Mouse (Mus musculus) cerebellum, postnatal 25 days (tissue): ENCODE data around the gene Plin3.

Experiments used
- DNase-seq, 2 experiments: peaks; one replicate each; pipeline ENCODE4 v3.0.0; 2021; ENCODE audit warnings: mixed read lengths in 2 of 2

Plin3 gene

GRCm38 (mm10) chr17:56292531-56293222 is at the start of gene Plin3:
TSS of gene Plin3 (minus strand) at chr17:56292873.
- DNase-seq: peak in 1 of 2 experiments; percentile 38

GRCm38 (mm10) chr17:56340717-56341116 is 48.0 kb upstream of the Plin3 start:
- DNase-seq: peak; percentile 75 to 77

- peak; percentile 32 to 58 for DNase-seq
Observed at GRCm38 (mm10) chr17:56338909-56339308, 46.2 kb upstream of the Plin3 start.

GRCm38 (mm10) chr17:56337791-56338190 is 45.1 kb upstream of the Plin3 start:
- DNase-seq: peak; percentile 2 to 7

- DNase-seq: peak; percentile 74 to 77
Observed at GRCm38 (mm10) chr17:56337190-56337589, 44.5 kb upstream of the Plin3 start.

GRCm38 (mm10) chr17:56332987-56333386 is 40.3 kb upstream of the Plin3 start:
- peak; percentile 34 to 65 for DNase-seq

GRCm38 (mm10) chr17:56331256-56331655 is 38.6 kb upstream of the Plin3 start:
- DNase-seq: peak in 1 of 2 experiments; percentile 16

GRCm38 (mm10) chr17:56330345-56330744 is 37.7 kb upstream of the Plin3 start:
- no peak for DNase-seq

- no peak for DNase-seq
Observed at GRCm38 (mm10) chr17:56329267-56329666, 36.6 kb upstream of the Plin3 start.

- peak in 1 of 2 experiments; percentile 38 for DNase-seq
Observed at GRCm38 (mm10) chr17:56326153-56327147, 33.8 kb upstream of the Plin3 start.

GRCm38 (mm10) chr17:56325450-56326152 is 32.9 kb upstream of the Plin3 start, which contains the start of gene Kdm4b:
TSS of gene Kdm4b (plus strand) at chr17:56326062.
- peak; percentile 98 to 100 for DNase-seq

- DNase-seq: no peak
Observed at GRCm38 (mm10) chr17:56324419-56324818, 31.7 kb upstream of the Plin3 start.

GRCm38 (mm10) chr17:56309191-56309945 is 16.7 kb upstream of the Plin3 start:
- DNase-seq: no peak

- no peak for DNase-seq
Observed at GRCm38 (mm10) chr17:56308088-56308487, 15.4 kb upstream of the Plin3 start.

GRCm38 (mm10) chr17:56305826-56306225 is 13.2 kb upstream of the Plin3 start:
- DNase-seq: peak in 1 of 2 experiments; percentile 44

GRCm38 (mm10) chr17:56305156-56305555 is 12.5 kb upstream of the Plin3 start:
- DNase-seq: no peak

- DNase-seq: no peak
Observed at GRCm38 (mm10) chr17:56304718-56305117, 12.0 kb upstream of the Plin3 start.

GRCm38 (mm10) chr17:56303847-56304586 is 11.3 kb upstream of the Plin3 start:
- peak; percentile 93 to 96 for DNase-seq

GRCm38 (mm10) chr17:56303160-56303846 is 10.6 kb upstream of the Plin3 start, which contains the start of gene Uhrf1:
TSS of gene Uhrf1 (plus strand) at chr17:56303321.
- no peak for DNase-seq

GRCm38 (mm10) chr17:56302363-56302996 is 9.8 kb upstream of the Plin3 start:
- DNase-seq: no peak
